Mouse (Mus musculus): ENCODE data around the gene Crocc2.

The Crocc2 gene

DNA sequence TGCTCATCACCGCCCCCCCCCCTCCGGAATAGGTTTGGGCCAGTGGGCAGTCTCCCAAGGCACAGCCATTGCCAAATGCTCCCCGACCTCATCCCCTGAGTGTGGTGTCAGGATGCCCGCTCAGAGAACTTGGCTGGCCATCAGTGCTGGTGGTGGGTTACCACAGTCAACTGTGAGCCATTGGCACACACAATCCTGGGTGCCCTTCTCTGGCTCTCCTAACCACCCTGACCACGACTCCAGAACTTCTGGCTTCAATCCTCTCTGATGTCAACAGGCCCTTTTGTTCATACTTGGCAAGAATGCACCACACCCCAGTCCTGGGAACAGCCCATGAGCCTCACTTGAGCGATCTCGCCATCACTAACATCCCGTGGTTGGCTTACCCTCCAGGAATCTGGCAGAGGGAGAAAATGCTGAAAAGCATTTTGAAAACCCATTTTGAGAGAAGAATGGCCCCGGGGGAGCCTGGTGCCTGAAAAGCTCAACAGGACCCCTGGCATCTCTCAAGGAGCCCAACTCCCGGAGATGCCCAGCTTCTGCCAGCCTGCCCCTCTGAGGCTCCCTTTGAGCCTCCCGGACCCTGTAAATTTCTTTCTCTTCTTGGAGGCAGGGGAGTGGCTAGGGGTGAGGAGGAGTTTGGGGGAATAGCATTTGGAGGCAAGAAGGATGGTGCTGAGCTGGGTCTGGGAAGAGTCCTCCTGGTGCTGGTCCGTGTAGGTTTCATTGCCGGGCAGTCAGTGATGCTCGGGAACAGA is 15.7 kb downstream of the Crocc2 start:
- no peak for TF ChIP-seq GATA4 (IDR thresholded peaks at IDR 0.05; ENCODE audit: insufficient replicate concordance, low read length)

GRCm38 (mm10) chr1:93190726-93191305 is 22.3 kb downstream of the Crocc2 start:
- no peak for TF ChIP-seq GATA4 (IDR thresholded peaks at IDR 0.05; ENCODE audit: insufficient replicate concordance, low read length)

GRCm38 (mm10) chr1:93194961-93195360 is 26.4 kb downstream of the Crocc2 start:
- TF ChIP-seq GATA4 (IDR thresholded peaks at IDR 0.05; ENCODE audit: insufficient replicate concordance, low read length): no peak

GRCm38 (mm10) chr1:93197916-93198315 is 29.4 kb downstream of the Crocc2 start:
- TF ChIP-seq GATA4 (IDR thresholded peaks at IDR 0.05; ENCODE audit: insufficient replicate concordance, low read length): no peak

DNA sequence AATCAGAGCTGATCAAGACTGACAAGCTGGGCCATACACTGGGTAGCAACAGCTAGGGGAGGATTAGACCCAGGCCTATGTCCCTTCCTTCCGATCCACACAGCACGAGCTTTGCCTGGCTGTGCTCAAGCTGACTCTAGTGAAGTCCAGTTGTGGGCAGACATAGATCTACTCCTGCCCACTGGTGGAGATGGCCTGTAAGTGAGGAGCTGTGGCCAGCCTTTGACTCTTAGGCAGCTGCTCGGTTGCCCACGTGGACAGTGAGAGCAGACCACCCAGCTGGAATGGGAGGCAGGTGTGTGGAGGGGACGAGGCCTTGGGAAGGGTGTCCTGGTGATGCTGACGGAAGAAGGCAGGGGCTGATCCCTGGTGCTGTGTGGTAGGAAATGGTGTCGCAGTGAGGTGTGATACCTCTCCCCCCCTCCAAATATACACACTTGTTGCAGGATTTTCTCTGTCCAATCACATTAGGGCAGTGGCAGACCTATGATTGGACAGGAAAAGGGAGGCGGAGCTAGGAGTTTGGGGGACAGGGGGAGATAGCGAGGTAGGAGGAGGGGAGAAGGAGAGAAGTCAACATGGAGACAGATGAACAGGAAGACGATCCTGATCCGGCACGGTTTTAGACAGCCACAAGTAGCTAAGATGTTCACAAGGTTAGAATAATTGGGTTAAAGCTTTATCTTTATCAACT is 37.9 kb downstream of the Crocc2 start:
- no peak for TF ChIP-seq GATA4 (IDR thresholded peaks at IDR 0.05; ENCODE audit: insufficient replicate concordance, low read length)

GRCm38 (mm10) chr1:93207536-93208064 is 39.1 kb downstream of the Crocc2 start:
- TF ChIP-seq GATA4 (IDR thresholded peaks at IDR 0.05; ENCODE audit: insufficient replicate concordance, low read length): no peak

- no peak for TF ChIP-seq GATA4 (IDR thresholded peaks at IDR 0.05; ENCODE audit: insufficient replicate concordance, low read length)
These were observed 41.7 kb downstream of the Crocc2 start for GRCm38 (mm10) chr1:93210213-93210641.

- no peak for TF ChIP-seq GATA4 (IDR thresholded peaks at IDR 0.05; ENCODE audit: insufficient replicate concordance, low read length)
These were observed 42.5 kb downstream of the Crocc2 start for GRCm38 (mm10) chr1:93211019-93211418.

DNA sequence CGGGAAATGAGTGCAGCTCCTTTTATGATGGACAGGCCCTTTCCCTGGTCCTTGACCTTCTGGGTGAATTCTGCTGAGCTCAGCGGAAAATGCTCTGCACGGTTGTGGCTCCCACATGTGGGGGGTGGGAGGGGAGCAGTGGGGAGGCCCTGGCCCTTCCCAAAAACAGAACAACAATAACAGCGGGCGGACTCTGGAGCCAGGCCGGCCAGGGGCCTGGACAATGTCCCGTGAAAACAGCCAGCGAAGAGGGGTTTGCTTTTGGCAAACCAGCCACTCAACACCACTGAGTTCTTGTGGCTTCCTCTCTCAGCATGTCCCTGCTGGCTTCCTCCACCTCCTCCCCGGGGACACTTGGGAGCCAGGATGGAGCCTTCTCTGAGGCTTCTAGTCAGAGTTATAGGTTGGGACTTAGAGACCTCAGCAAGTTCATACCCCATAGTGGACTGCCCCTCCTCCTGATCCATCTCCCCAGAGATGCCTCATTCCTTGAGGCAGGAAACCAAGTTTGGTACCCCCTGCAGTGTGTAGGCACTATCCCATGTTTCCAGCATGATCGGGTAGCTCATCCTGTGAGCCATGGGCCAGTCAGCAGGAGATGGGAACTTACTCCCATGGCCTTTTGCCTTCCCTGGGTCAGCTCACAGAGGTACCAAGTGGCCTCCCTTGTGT is 43.2 kb downstream of the Crocc2 start:
- no peak for TF ChIP-seq GATA4 (IDR thresholded peaks at IDR 0.05; ENCODE audit: insufficient replicate concordance, low read length)

DNA sequence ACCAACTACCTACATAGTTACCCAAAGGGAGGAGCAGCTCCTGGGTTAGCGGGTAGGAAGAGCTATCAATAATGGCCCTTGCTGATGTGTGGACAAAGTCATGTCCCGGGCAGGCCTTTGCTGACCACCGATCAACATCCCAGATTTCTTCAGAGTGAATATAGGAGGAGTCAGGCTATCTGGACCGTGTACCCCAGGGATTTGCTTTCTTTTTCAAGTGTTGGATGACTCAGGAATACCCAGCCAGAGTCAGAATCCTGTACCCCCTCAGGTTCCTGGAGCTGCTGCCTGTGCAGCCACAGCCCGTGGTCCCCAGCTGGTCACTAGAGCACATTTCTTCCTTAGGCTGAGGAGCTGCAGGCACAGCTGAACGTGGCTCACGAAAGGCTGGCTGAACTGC is 43.9 kb downstream of the Crocc2 start:
- TF ChIP-seq GATA4 (IDR thresholded peaks at IDR 0.05; ENCODE audit: insufficient replicate concordance, low read length): no peak

- TF ChIP-seq GATA4 (IDR thresholded peaks at IDR 0.05; ENCODE audit: insufficient replicate concordance, low read length): no peak
These were observed 46.1 kb downstream of the Crocc2 start for GRCm38 (mm10) chr1:93214612-93215011.

DNA sequence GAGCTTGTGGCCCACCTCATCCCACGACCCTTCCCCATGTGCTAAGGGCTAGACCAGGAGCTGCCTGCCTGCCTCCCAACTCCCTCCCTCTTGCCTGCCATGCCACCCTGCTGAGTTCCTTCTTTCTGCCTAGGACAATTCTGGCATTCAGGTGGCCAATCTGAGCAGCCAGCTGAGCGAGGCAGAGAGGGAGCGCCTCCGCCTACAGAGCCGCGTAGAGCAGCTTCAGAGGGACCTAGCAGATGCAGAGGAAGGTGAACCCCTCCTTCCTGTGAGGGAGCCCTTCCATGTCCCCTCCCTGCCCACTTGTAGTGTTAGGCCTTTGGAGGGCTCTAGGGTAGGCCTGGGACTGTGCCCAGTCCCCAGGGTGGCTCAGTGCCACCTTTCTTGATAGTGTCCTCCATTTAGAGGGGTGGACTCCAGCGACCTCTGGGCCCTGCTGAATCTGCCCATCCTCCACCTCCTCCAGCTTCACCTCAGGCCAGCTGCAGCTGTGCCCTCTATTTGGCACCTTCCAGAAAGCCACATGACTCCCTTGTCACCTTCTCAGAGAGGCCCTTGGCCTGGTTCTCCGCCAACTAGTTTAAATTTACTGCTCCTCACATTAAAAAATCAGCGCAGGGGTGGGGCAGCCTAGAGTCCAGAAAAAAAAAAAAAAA is 48.4 kb downstream of the Crocc2 start:
- TF ChIP-seq GATA4 (IDR thresholded peaks at IDR 0.05; ENCODE audit: insufficient replicate concordance, low read length): no peak

GRCm38 (mm10) chr1:93217530-93217929 is 49.0 kb downstream of the Crocc2 start:
- TF ChIP-seq GATA4 (IDR thresholded peaks at IDR 0.05; ENCODE audit: insufficient replicate concordance, low read length): no peak

DNA sequence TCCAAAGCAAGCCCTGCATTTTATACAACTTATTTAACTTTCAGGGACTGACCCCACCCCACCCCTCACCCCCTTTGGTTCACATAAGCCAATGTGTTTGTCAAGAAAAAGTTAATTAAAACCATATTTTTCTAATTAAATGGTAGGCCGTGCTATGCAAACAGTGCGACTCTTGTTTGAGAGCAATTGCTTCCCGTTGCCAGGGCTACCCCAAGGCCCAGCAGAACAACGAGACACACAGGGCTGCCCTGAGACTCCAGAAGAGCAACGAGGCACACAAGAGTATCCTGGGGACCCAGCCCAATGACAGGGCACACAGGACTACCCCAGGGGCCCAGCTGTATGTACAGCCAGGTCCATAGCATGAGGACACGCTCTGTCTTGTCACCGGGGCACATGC is 52.3 kb downstream of the Crocc2 start:
- no peak for TF ChIP-seq GATA4 (IDR thresholded peaks at IDR 0.05; ENCODE audit: insufficient replicate concordance, low read length)

DNA sequence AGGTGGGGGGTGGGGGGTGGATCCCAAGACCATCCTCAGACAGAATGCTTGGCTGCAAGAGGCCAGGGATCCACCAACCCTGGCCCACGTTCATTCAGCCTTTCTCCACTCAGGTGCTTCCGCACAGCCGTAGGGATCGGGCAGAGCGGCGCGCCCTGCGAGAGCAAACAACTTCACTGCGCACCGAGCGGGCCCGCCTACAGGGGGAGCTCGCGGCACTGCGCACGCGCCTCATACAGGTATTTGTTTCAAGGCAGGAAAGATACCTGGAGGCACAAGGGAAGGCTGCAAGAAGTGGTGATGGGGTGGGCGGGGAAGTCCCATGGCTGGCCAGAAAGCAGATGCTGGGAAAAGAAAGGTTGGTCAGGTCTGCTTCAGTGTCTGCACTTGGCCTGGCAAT is 55.4 kb downstream of the Crocc2 start:
- TF ChIP-seq GATA4 (IDR thresholded peaks at IDR 0.05; ENCODE audit: insufficient replicate concordance, low read length): no peak

All from liver, adult (tissue).